Mouse (Mus musculus): ENCODE measurements at regions not wholly inside any gene's neighbourhood (a gene's known extent, or its start where the extent isn't known, plus 50 kb on each side); places are given as distances from the start of the nearest gene placed in this dataset.

DNA sequence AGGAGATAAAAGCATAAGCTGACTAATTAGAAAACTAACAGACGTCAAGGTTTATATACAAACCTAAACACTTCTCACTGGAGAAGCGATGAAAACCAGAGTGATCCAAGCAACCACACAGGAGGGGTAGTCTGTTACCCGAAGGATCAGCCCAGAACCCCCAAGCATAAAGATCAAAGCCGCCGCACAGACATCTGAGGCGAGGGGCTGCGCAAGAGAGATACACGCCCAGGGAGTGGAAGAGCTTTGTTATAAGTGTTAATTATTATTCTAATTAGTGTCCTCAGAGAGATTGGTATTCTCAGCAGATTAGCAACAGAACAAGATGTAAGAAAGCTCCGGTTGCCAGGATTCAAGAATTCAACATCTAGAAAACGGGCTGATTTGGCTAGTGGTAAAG lies 281.2 kb downstream of the Atp23 start:
- TF ChIP-seq GATA1 (IDR thresholded peaks at IDR 0.05; ENCODE audit: borderline replicate concordance, low read length) (no peak), FLI1 (IDR thresholded peaks at IDR 0.05; ENCODE audit: low read length) (no peak)

Measured in megakaryocyte, embryonic 14.5 days (primary cell).